Mouse (Mus musculus) CD8-positive naive resting alpha-beta T cell, adult 2 months (primary cell): ENCODE results near the gene Gm37240.

Experiments
- DNase-seq, 2 experiments: peaks; one replicate each; pipeline ENCODE4 v3.0.0; 2022; ENCODE audit warnings: low read depth in 2 of 2, low spot score in 2 of 2

The Gm37240 gene

GRCm38 (mm10) chr3:84502101-84502500, 1385.2 kb downstream of the Gm37240 start:
- no peak for DNase-seq

DNA sequence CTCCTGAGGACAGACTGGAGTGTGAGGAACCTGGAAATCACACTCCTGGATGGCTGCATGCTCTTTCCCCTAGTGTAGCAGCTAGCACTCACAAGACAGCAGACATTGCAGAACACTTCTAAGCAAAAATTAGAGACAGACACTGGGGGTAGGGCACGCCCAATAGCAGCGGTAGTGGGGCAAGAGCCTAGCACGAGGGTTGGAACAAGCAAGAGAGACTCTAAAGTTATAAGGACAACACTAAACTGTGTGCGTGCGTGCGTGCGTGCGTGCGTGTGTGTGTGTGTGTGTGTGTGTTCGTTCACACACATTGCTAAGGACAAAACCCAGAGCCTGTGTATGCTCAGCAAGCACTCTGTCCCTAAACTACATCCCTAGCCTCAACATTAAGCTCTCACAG, 1386.8 kb downstream of the Gm37240 start:
- no peak for DNase-seq

DNA sequence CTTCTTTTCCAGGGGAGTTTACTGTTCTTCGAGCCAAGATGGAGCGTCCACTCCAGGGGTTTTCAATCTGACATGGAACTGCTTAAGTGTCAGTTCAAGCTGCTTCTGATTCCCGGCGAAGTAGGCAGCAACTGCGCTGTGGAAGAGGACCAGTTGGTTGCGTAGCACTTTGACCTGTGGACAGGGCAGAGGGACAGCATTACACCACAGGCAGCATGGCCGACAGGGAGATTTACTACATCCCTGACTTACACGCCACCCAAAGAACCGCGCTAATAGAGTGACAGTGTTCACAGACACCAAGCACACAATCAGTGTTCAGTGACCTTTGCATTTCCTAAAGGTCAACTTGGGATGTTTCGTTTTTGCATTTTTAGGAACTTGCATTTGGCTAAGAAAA, 1389.6 kb downstream of the Gm37240 start:
- no peak for DNase-seq

GRCm38 (mm10) chr3:84492657-84493056, 1394.7 kb downstream of the Gm37240 start:
- no peak for DNase-seq

DNA sequence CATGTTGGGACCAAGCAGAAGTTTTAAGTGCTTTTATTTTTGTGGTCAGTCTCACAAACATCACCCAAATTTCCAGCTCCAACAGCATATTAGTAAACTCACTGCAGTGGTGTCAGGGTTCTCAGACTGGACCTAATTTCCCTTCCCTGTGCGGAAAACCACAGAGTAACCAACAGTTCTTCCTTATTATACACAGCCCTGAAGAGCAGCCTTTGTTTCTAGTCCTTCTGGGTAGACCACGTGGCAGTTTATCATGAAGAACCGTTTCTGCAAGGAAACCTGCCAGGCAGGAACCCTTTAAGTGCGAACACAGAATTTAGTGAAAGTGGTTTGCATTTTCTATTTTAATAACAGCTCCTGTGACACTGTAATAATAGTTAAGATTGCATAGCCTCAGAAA, 1395.2 kb downstream of the Gm37240 start:
- no peak for DNase-seq

- DNase-seq: no peak
Observed at GRCm38 (mm10) chr3:84488716-84489115, 1398.6 kb downstream of the Gm37240 start.

DNA sequence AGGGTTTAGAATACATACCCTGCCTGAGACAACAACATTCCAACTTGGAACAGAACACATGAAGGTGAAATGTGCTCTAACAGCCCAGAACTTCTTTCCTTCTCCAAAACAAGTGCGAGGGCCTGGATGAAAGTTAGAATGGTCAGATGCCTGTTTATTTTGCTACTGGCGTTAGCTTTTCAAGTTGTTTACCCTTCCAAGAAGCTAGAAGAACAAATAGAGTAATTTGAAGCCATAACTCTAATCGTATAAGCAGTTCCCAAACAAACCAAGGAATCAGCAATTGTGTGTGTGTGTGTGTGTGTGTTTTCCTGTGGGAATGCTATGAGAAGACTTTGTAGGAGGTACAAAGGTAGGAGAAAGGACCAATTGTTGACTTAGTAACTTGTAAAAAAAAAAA, 1402.4 kb downstream of the Gm37240 start:
- DNase-seq: no peak

DNA sequence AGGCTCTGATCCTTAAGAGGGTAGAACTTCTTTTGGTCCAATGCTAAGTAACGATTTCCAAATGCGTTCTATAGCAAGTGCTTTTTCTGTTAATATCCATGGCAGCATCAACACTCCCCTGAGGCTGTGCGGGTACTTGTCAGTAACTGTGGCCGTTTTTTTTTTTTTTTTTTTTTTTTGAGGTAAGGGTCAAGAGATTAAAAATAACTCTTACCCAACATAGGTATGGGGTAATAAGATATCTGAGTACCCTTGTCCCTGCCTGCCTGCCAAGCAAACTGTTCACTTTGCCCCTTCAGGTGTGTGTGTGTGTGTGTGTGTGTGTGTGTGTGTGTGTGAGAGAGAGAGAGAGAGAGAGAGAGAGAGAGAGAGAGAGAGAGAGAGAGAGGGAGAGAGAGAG, 1403.0 kb downstream of the Gm37240 start:
- DNase-seq: no peak

DNA sequence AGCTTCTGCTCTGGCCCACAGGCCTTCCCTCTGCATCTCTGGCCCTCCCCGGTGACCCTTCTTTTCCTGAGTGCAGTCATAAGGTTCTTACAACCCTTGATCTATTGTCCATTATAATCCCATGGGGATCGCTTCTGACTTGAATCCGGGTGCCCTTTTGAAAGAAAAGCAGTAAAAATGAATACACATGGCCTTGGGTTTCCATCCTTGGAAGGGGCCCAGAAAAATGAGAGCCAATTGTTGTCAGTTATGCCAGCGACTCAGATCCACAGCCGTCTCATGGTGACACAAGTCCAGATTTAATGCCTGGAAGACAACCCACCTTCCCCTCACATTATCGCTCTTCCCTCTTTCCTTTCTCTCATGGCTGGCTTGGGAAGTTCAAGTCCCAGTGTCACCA, 1405.2 kb downstream of the Gm37240 start:
- no peak for DNase-seq

GRCm38 (mm10) chr3:84481104-84481503, 1406.2 kb downstream of the Gm37240 start:
- DNase-seq: no peak

GRCm38 (mm10) chr3:84480006-84480897, 1407.1 kb downstream of the Gm37240 start, which contains the start of gene Fhdc1:
Fhdc1 (minus strand) TSS chr3:84480429.
- no peak for DNase-seq

GRCm38 (mm10) chr3:84479293-84480005, 1407.9 kb downstream of the Gm37240 start:
- no peak for DNase-seq

GRCm38 (mm10) chr3:84478896-84479292, 1408.4 kb downstream of the Gm37240 start:
- DNase-seq: no peak

GRCm38 (mm10) chr3:84478195-84478594, 1409.1 kb downstream of the Gm37240 start:
- DNase-seq: no peak

DNA sequence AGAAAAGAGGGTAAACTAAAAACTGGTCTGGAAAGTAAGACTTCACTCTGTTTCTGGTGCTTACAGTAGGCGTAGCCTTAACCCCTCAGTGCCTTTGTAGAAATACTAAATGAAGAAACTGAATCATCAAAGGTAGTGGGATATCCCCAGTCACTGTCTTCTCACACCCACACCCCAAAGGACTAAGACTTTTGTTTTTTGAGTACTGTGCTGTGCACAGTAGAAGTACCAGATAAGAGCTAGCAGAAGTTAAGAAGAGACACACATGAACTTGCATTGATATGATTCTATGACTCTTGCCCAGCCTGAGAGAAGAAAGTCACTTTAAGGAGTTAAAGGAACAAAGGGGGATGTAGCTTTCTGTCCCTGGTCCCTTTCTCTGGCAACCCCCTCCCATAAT, 1409.8 kb downstream of the Gm37240 start:
- no peak for DNase-seq

DNA sequence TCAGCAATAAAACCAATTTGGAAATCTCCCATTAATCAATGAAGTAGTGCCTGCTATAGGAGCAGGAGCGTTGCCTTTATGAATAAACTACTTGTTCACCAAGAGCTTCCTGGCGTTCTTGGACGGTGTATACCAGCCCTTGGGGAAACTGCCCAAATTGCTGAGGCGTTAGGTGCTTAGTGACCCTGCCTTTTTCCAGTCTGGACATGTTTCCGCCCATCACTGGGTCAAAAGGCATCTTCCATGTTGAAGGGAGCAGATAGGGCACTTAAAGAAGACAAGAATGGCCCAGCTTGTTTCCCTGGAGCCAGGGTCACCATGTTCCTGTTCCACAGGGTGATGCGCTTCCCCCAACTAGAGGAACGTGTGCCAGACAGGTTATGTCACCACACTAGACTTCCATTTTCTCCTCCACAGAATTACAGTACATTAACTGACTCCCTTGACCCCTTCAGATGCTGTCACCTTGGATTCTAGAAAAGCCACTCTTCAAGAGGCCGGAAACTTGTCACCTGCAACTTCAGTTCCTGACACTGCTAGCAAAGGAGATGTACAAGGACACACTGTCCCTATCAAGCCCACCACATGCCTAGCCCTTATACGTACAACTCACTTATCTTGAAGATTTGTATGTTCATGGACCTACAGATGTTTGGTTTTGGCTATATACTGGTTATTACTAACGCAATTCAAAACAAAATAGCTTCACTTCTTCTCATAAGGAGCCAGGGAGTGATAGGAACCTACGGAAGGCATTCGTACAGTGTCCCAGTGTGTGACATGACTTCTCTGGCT, 1412.1 kb downstream of the Gm37240 start:
- no peak for DNase-seq

DNA sequence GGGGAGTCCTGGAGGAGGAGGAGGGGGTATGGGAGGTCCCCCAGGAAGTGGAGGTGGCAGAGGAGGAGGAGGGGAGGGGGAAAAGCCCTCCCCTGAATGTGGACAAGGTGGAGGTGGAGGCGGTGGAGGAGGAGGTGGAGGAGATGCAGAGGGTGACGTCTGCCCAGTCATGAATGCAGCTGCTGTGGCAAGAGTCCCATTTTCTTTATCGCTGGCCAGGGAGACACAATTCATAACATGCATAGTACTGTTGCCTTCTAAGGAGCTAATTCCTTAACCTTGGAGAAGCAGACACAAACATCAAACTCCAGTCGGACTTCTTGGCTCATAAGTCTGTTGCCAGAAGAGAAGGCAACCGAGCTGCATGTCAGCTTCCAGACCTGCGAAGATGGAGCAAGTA, 1412.9 kb downstream of the Gm37240 start:
- no peak for DNase-seq

DNA sequence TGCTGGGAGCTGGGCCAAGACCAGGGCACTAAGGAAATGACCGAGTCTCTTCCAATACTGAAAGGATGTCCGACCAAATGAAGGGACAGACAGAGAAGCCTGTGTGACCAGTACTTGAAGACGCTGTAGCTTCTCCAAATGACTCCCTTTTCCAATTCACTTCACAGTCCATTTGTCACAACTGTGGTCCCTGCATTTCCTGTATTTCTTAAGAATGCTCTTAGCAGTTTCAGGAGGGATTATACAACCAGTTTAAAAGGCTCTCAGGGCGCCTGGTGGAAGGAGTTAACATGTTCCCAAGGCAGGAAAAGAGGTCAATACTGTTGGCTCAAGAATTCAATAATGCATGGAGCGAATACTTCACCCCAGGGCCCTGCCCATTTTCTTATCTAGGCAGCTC, 1414.4 kb downstream of the Gm37240 start:
- DNase-seq: no peak

GRCm38 (mm10) chr3:84472527-84472926, 1414.8 kb downstream of the Gm37240 start:
- DNase-seq: no peak

GRCm38 (mm10) chr3:84471146-84471545, 1416.2 kb downstream of the Gm37240 start:
- DNase-seq: no peak

GRCm38 (mm10) chr3:84468111-84468453, 1419.2 kb downstream of the Gm37240 start:
- no peak for DNase-seq
